Mouse (Mus musculus): Measurements from ENCODE around the gene Tmem132a.

- TF ChIP-seq CTCF (IDR thresholded peaks at IDR 0.05; ENCODE audit: extremely low read depth, insufficient read depth, low read length) (no peak), POLR2A (IDR thresholded peaks at IDR 0.05; ENCODE audit: extremely low read depth, insufficient read depth, low read length) (no peak)
Measured at GRCm38 (mm10) chr19:10815871-10816270, 53.9 kb downstream of the Tmem132a start.
